Mouse (Mus musculus) heart, postnatal 4 days (tissue): ENCODE data around the gene Vipr1. TPM values are rescaled to one million over a fixed set of nuclear protein-coding genes. Genes with fewer than 3 reads are reported as not detected.
"Not testable (repeated sequence)": the region's sequence is repeated elsewhere in the genome, so short reads cannot be mapped to it uniquely, and the experiment has no call there.

ENCODE experiments used
- DNase-seq: peaks from one replicate; pipeline ENCODE4 v3.0.0; 2021
- total RNA-seq, 2 experiments: library from RNA; stranded (reverse); gene quantifications; 2 replicates each; pipeline ENCODE4 v1.2.3; 2021

Gene Vipr1
- 1 to 10 TPM in 1 of 2 experiments, under 1 TPM in 1; 0.64 to 2.4 TPM for total RNA-seq

DNA sequence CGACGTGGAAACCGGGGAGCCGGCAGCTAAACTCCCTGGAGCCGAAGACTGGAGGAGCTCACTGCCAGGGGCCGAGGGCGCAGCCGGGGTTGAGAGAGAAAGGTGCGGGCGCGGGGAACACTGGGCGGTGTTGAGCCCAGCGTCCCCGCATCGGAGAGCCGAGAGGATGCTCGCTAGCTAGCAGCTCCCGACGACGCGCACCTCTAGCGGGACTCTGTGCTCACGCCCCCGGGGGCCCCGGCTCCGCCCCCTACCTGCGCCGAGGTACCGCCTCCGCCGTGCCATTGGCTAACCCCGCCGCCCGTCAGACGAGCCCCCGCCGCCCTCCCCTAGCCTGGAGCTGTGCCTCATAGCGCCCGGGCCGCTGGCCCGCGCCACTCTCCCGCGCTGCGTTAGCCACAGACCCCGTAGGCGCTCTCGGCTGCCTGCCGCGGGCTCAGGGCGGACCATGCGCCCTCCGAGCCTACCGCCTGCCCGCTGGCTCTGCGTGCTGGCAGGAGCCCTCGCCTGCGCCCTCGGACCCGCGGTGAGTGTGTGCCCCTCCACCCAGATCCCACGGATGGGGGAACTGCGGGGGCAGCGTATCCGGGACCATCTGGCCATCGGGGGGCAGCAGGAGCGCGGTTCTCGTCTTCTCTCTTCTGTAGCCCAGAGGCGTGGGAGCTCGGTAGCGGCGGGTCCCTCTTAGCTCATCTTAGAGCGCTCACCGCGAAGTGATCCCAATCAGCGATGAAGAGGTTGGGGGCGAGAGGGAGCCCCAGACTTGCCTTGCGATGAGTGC, at the start of gene Vipr1:
TSS of gene Vipr1 (plus strand) at position 316 of the 781 bp plus-strand sequence.
- peak; percentile 54 for DNase-seq

DNA sequence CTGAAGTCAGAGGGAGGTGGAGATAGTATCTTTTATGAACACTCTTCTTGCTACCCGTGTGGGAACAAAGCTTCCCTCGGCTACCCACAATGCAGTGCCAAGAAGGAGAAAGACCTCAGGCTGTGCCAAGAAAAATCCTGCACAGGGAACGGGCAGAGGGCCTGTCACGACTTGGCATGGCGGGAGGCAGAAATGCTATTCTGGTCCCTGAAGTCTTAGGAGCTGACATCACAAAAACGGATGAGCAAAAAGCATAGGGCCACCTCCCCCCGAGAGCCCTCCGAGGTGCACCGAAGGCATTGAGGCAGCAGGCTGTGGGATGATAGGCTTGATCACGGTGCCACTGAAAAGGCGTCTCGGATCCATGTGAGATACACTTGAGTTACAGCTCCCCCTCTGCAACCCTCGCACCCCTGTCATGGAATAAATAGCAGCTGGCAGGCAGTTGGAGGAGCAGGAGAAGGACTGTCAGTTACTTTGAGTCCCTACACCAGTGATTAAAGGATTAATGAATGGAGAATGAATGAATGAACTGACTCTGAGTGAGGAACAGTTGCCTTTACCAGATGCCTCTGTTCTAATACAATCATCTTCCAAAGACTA, 49.5 kb upstream of the Vipr1 start:
- DNase-seq, result peak; percentile 39

DNA sequence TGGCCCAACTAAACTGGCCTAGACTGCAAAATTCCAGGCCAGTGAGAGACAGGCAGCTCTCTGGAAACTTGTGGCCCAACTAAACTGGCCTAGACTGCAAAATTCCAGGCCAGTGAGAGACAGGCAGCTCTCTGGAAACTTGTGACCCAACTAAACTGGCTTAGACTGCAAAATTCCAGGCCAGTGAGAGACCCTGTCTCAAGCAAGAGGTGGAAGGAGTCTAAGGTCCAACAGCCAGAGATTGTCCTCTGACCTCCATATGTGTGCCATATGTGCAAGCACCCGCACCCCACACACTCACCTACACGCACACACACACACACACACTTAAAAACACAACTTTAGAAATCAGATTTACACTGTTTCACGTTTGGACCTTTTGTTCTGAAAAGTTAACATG, 48.7 kb upstream of the Vipr1 start:
- DNase-seq, result not testable (repeated sequence)

DNA sequence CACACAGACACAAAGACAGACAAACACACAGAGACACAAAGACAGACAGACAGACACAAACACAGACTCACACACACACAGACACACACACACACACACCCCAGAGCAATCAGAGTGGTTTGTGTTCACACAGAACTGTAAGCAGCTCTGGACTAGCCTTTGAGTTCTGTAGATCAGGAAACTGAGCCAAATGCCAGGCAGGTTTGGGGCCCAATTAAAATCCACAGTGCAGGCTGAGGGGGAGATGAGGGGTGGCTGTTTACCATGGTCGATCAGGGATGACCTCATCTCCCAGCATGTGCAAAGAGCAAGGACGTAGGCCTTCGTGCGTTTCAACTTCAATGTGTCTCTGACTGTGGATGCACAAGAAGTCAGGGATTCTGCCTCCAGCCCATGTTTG, 47.7 kb upstream of the Vipr1 start:
- no peak for DNase-seq

DNA sequence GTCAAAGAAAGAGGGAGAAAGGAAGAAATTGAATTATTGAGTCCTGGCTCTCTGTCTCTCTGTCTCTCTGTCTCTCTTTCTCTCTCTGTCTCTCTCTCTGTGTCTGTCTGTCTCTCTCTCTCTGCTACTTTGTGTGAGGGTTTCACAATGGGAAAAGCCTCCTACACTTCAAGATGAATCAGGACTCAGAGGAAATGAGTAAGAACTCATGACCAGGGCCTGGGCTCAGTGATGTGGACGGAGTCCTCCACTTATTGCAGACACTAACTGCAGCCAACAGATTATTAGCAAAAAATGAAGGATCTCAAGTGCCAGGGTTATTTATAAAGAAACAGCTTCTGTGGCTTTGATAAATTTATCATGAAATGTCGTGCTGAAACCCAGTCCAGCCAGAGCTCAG, 44.4 kb upstream of the Vipr1 start:
- DNase-seq, result no peak

DNA sequence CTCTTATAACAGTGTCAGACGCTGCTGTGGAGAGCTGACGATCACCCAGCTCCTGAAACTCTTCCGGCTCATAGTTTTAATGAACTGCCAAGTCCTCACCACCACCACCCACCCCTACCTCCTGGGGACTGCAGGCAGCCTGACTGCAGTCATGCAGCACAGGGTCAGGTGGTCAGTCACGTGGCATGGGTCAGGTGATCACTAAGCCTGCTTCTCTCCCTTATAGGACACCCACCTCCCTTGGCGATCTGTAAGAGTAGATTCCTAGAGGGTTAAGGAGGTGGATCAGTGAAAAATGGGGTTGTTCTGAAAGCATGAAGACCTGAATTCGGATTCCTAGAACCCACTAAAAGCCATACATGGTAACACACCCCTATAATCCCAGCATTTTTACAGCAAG, 43.0 kb upstream of the Vipr1 start:
- no peak for DNase-seq

DNA sequence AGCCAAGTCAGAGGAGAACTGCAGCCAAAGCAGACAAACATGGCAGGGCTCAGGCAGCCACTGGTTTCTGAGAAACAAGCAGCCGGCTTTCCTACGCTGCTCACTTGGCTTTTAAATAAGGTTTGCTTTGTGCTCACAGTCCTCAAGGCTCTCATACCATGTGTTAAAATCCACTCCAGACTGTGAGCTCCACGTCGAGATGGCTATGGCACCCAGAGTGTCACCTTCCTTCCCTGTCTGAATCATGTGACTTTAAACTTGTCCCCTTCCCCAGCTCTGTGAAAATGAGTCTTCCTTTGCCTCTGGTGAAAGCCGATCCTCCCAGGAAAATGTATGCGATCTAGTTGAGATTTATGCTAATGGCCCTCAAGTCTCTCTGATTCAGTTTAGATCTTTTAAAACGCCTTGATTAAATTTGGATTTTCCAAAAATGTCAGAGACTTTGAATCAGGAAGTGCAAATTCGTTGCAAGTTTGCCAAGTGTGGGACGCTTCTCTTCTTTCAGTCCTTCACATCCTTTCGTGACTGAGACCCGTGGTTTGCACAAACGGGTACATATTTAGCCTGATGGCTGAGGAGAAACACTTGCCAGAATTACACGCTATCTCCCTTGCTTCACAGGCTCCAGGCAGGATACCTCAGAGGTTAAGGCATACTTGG, 42.2 kb upstream of the Vipr1 start:
- DNase-seq, result no peak

DNA sequence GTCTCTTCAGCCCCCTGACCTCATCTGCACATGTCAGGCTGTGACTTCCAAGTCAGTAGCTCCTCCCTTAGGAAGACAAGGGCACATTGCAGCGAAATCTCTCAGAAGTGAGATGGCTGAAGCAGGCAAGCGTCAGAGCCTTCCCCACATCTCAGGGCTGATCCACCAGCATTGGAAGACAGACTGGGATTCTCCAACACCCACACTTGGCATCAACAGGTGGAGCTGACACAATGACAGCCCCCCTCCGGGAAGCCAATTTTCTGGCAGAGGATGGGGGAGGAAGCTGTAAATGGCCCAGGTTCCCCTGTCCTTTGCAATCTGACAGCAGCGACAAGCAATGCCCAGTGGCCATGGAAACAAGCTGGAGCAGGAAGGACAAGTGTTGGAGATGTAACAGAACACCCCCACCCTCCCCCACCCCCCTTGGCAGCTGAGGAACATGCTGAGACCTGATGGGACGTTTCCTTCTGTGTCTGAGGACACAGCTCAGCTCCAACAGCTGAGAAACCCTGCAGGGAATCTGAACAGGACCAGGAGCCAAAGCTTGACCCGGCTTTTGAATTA, 41.6 kb upstream of the Vipr1 start:
- DNase-seq, result peak; percentile 19

DNA sequence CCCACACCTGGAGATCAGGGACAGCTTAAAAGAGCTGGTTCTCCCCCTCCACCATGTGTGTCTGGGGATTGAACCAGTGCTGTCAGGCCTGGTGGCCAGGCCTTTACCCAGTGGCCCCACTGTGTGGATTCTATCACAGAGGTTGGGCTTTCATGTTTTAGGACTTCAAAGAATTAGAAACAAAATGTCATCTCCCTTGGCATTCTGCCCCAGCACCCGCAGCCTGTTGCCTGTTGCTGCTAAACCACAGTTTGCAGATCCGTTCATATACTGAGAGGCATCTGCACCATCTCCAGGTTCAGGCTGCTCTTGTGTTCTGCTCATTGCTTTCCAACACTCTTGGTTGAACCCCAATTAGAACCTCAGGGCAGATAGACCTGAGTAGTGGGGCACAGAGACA, 40.1 kb upstream of the Vipr1 start:
- DNase-seq, result no peak

DNA sequence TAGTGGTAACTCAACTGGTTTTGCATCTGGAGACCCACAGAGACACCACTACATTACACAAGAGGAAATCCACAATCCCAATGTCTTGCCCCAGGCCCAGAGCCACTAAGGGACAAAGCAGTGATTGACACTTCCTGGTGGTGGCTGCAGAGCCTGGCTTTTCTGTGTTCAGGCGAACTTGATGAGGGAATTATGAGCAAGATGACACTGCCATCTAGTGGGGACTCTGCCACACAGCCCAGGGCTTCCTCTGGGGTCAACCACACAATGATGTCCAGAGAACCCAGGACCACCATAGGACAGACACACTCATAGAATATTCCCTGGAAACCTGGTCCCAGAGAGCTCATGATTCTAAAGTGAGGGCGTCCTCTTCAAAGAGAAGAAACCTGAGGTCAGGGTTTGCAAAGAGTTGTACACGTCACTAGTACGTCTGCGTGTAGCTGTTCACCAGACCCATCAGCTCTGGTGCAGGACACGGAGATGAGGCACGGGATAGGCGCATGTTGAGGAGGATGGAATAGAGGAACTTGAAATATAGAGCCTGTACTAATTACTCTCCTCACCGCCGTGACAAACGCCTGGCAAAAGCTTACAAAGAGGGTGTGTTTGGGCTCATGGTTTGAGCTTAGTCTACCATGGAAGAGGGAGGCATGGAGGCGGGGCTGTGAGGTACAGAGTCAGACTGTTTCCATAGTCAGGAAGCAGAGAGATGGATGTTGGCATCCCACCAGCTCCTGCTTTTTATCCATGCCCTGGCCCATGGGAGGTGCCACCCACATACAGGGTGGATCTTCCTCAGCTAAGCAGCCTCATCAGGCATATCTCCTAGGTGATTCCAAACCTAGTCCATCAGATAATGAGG, 36.9 kb upstream of the Vipr1 start:
- DNase-seq, result peak; percentile 85

DNA sequence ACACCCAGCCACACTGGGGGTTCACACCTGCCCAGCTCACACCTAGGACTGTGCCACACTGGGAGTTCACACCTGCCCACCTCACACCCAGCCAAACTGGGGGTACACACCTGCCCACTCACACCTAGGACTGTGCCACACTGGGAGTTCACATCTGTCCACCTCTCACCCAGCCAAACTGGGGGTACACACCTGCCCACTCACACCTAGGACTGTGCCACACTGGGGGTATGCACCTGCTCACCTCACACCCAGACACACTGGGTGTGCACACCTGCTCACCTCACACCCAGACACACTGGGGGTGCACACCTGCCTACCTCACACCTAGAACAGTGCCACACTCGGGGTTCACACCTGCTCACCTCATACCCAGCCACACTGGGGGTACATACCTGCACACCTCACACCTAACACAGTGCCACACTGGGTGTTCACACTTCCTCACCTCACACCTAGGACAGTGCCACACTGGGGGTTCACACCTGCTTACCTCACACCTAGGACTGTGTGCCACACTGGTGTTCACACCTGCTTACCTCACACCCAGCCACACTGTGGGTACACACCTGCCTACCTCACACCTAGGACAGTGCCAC, 35.9 kb upstream of the Vipr1 start:
- DNase-seq, result no peak

DNA sequence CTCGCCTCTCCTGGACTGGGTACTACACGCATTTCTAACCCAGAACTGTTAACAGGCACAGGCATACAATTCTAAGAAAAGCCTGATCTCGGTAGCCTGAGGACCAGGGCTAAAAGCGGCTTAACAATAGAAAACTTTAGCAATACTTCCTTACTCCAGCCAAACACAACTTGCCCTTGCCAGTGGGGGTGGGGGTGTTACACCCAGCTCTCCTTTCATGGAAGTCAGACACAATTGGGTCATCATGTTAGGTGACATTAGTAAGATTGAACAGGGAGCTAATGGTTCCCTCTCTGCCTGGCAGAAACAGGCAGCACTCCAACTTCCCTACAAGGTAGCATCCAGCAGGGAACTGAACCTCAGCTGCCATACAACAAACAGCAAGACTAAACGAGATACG, 33.1 kb upstream of the Vipr1 start:
- DNase-seq, result no peak

DNA sequence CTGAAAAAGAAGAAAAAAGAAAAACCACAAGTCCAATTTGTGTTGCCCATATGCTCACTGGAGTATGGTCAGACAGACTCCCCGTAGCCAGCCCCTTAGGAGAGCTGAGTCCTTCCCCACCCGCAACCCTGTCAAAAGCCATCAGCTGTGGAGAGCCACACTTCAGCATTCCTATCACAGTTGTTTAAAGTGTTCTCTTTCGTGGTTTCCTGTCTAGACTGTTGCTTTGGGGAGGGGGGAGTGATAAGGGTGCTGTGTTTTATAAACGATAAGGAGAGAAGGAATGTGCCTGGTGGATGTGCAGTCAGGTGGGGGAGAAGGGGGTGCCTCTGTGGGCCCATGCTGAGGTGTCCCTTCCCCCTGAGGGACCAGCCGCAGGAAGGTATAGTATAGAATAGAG, 29.3 kb upstream of the Vipr1 start:
- DNase-seq, result no peak

DNA sequence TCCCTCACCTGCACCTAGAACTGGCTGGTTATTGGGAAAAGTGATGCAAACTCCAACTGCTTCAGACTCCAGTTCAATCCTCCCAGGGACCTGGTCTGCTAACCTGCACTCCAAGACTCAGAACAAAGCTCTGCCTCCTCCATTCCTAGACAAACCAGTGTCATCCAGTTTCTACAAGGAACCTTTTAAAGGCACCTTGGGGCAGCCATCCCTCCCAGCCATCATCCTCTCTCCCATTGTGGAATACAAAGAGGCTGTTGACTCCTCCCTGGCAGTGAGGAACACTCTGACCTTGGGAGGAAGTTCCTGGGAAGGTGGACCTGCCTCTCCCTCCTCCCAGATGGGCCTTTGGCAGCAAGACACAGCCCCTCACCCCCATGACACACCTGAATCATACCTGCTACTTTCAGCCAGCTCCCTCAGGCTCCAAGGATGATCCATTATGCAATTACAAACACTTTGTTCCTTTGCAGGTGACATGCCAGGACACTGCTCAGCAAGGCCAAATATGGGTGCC, 28.2 kb upstream of the Vipr1 start:
- DNase-seq, result no peak

DNA sequence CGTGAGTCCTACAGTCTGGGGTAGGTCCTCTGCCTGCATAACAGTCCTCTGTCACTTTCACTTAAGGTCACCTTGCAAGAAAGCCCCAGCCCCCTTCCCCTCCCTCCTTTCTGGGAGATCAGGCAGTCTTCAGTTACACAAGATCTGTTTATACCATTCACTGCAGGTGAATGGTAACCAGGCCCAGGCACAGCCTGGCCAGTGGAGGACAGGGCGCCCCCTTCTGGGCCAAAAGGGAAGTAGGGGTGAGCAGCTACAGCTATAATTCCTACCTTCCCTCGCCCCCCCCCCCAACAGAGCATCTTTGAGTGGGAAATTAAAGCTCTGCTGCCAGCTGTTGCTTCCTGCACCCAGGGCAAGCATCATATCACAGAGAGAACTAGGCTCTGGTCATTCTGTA, 26.0 kb upstream of the Vipr1 start:
- DNase-seq, result no peak

DNA sequence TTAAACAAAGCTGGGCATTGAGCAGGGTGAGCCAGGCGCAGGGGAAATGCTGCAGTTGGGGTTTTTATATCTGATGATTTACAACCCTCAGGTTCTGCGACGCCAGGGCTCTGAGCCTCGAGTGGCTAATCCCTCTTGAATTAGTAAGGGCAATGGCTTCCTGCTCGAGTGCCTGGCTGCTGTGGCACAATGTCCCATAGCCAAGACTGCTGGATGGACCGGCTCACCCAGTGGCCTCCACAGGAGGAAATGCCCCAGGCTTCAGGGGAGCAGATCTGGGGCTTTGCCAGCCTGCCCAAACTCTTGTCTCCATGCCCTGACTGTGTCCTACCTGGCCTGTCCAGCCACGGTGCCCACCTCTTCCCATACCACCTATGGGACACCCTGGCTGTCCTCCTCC, 23.1 kb upstream of the Vipr1 start:
- no peak for DNase-seq

DNA sequence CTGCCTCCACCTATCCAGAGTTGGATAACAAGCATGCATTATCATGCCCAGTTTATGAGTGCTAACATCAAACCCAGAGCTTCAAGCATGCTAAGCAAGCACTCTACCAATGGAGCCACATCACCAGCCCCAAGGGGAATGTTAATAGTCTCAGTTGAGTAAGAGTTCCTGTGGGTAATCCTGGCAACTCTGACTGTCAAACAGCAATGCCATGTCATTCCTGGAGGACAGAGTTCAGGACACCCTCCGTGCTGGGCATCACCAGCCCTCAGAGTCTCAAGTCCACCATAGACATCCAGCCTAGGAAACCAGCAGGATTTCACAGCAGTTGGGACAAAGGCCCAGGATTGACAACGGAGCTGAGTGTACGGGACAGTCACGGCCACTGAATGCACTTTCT, 19.3 kb upstream of the Vipr1 start:
- no peak for DNase-seq

DNA sequence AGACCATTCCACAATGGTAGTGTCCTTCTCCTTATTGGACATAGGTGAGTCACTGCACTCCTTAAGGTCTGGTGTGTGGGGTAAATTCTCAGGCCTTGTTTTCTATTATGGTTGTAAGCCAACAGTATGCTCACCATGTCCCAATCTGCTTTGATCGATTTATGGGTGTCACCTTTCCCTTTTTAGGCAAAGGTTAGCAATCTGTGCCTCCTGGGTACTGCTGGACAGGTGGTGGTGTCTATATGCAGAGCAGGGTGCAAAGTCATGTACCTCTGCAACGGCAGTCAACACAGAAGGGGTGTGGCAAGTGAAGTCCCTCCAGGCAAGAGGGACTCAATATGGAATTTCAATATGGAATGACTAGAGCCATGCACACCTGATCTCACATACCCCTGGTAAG, 17.6 kb upstream of the Vipr1 start:
- no peak for DNase-seq

DNA sequence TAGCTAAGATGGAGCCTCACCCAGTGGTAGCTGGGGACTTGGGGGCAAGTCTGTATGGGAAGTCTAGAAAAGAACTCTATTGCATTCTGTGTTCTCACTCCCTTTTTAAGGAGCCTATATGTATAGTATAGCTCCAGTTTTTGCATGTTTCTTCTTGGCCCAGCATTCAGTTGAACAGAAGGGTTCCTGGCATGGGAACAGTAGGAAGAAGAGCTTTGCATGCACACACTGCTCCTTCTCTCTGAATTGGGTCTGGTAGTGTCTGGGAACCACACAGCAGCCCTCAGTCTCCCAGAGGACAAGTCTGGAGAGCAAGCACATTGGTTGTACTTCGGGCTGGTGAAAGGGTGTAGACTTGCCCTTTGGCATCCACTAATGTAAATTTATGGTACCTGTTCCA, 11.9 kb upstream of the Vipr1 start:
- DNase-seq, result no peak

DNA sequence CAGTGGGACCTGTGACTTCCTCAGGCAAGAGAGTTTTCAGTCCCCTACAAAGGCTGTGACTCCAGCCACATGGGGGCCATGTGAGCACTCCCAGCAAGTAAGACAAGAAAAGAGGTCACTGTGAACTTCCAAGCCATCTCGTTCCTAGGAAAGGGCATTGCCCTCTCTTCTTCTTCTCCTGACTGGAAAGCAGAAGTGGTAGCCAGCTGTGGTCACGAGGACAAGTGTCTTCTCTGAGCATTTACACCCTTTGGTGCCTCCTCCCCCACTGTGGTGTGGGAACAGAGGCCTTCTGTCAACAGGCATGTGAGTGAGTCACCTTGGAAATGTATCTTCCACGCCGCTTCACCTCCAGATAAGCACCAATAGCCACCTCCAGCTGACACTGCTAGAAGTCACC, 10.6 kb upstream of the Vipr1 start:
- no peak for DNase-seq

DNA sequence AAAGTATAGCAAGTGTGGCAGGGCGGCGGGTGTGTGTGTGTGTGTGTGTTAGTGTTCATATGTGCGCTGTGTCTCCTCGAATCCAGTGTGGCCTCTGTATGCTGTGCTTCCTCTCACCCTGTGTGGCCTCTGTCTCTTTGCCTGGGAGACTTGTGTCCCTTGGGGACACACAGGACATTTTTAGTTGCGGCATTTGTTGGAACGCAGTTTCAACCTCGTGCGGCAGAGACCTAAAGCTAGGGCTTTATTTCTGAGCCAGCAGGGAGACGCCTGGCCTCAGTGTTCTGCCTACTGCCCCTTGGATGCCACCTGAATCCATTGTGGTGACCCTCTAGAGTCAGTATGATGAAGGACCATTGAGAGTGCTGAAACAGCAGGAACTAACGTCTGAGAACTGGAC, 9.6 kb upstream of the Vipr1 start:
- no peak for DNase-seq

DNA sequence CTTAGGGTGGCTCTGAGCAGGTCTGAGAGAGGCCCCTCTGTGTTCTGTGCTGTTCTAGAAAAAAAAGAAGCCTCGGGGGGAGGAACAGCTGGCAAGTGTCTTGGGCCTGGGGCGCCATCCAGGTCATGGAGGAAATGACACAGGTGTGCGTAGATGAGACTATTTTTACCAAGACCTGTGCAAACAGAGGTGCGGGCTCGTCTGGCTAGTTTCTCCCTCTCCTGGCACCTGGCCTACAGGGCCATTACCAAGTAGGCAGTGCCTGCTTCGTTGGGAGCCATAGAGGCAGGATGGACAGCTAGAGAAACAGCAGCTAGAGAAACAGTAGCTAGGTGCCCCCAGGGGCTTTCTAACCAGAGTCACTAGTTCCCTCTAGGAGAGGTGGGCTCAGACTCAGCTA, 9.2 kb upstream of the Vipr1 start:
- DNase-seq, result no peak
